Mouse (Mus musculus): ENCODE results near the gene Cct3. TPM values are rescaled to one million over a fixed set of nuclear protein-coding genes. Genes with fewer than 3 reads are reported as not detected.
"Not testable (repeated sequence)": the region's sequence is repeated elsewhere in the genome, so short reads cannot be mapped to it uniquely, and the experiment has no call there.

The Cct3 gene
- polyA plus RNA-seq, 1 experiment from 2014 or later = 600 TPM

GRCm38 (mm10) chr3:88274002-88274401 lies 22.9 kb upstream of the Cct3 start:
- no peaks in the 10 kb centered on the region for H3K36me3 ChIP-seq
- no peaks in the 10 kb centered on the region for H3K4me1 ChIP-seq
- H3K4me3 ChIP-seq = no peak overlapping the region
- no peak overlapping the region for H3K9ac ChIP-seq
- WGBS = 90% methylated on average over 4 of the region's 4 CpGs
- no peak overlapping the region for H3K4me2 ChIP-seq (replicated peaks)
- no peak for ATAC-seq (ENCODE audit: insufficient number of reproducible peaks, insufficient read depth, low FRiP score, low TSS enrichment)
- H3K27ac ChIP-seq = no peak overlapping the region
- H3K27me3 ChIP-seq = no peaks in the 10 kb centered on the region
- H3K9me3 ChIP-seq = no peaks in the 10 kb centered on the region

DNA sequence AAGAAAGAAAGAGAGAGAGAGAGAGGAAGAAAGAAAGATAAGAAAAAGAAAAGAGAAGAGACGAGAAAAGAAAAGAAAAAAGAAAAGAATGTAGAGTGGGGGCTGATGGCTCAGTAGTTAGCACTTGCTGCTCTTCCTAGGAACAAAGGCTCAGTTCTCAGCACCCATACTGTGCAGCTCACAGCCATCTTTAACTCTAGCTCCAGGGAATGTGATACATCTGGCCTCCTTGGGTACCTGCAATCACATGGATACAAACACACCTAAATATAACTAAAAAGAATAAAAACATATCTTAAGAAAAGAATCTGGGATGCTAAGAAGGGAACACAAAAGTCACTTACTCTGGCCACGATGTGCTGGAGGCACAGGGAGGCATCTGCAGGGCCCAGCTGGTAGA lies 20.8 kb upstream of the Cct3 start:
- Histone ChIP-seq H3K4me3 (no peak overlapping the region), H3K4me1 (no peaks in the 10 kb centered on the region), H3K4me2 (replicated peaks) (no peak overlapping the region), H3K27ac (no peak overlapping the region), H3K9me3 (no peaks in the 10 kb centered on the region), H3K36me3 (no peaks in the 10 kb centered on the region), H3K9ac (no peak overlapping the region), H3K27me3 (no peaks in the 10 kb centered on the region)
- 92% methylated on average over 2 of the region's 2 CpGs for WGBS
- no peak for ATAC-seq (ENCODE audit: insufficient number of reproducible peaks, insufficient read depth, low FRiP score, low TSS enrichment)

DNA sequence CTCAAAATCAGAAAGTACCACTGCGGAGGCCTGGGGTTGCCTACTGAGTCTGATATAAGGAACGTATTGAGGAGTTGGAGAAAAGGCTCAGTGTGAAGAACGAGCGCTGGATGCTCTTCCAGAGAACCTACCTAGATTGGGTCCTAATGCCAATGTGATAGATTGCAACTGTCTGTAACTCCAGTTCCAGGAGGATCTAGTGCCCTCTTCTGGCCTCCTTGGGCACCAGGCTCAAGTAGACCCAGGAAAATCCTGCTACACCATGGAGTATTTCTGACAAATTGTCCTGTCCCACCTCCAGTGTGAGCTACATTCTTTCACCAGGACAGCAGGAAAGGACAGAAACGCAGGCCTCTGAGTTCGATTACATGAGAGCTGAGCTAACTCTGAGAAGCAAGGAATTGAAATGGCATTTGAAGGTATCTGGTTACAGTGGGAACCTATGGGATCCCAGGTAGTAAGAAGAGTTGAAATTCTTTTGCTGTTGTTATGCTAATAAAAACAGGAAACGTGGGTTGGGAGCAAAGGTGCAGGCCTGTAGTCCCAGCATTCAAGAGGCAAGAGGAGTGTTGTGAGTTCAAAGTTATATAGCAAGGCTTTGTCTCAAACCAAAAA lies 20.3 kb upstream of the Cct3 start:
- no peaks in the 10 kb centered on the region for H3K27me3 ChIP-seq
- no peak overlapping the region for H3K27ac ChIP-seq
- H3K4me2 ChIP-seq (replicated peaks) = no peak overlapping the region
- ATAC-seq (ENCODE audit: insufficient number of reproducible peaks, insufficient read depth, low FRiP score, low TSS enrichment) = no peak
- H3K36me3 ChIP-seq = no peaks in the 10 kb centered on the region
- WGBS = 47% methylated on average over 7 of the region's 7 CpGs
- no peaks in the 10 kb centered on the region for H3K4me1 ChIP-seq
- no peak overlapping the region for H3K4me3 ChIP-seq
- no peak overlapping the region for H3K9ac ChIP-seq
- no peaks in the 10 kb centered on the region for H3K9me3 ChIP-seq

DNA sequence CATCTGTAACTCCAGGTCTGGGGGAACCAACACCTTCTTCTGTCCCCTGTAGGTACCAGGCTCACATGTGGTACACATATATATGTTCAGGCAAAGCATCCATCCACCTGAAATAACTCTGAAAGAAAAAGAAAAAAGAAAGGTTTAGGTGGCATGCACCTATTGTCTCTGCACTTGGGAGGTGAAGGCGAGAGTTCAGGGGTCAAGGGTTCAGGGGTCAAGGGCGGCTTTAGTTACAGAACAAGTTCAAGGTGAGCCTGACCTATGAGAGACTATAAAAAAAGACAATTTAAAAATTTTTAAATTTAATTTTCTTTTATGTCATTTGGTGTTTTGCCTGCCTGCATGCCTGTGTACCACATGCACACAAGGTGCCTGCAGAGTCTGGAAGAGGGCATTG lies 16.9 kb upstream of the Cct3 start:
- Histone ChIP-seq H3K9me3 (no peaks in the 10 kb centered on the region), H3K27me3 (no peaks in the 10 kb centered on the region), H3K36me3 (no peaks in the 10 kb centered on the region), H3K27ac (no peak overlapping the region), H3K4me2 (replicated peaks) (no peak overlapping the region), H3K4me3 (no peak overlapping the region), H3K4me1 (no peaks in the 10 kb centered on the region), H3K9ac (no peak overlapping the region)
- no peak for ATAC-seq (ENCODE audit: insufficient number of reproducible peaks, insufficient read depth, low FRiP score, low TSS enrichment)
- WGBS = 91% methylated on average over 2 of the region's 2 CpGs

DNA sequence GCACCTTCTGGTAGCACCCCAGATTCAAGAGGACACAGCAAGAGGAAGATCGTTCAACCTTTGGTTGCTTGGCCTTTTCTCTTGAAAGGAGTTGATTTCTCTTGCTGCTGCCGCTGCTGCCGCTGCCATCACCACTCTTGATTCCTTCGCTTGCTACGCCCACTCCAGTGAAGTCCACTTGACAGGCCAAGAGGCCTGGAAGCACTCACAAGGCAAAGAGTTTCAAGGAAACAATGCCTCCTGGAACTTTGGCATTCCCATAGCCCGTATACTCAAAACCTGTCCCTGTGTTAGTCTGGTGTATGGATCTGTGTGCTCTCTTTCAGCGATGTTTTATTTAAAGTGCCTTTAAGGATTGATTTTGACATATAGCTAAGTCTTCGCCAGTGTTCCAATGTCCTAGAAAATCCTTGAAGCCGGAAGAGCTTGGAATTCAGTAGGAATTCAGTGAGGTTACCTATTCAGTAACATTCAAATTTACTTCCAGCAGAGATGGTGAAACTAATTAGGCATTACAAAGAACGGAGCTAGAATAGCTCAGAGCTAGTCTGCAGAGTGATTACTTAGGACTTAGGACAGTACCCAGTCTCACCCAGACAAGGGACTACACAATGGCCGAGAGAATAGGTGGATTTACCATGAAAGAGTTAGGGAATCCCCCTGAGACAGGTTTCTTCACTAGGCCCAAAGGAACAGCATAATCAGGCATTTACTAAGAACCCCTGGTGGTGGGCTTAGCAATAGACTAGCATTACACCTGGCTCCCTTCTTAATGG lies 15.6 kb upstream of the Cct3 start:
- H3K4me2 ChIP-seq (replicated peaks); H3K4me3 ChIP-seq; H3K36me3 ChIP-seq; H3K9ac ChIP-seq; H3K27me3 ChIP-seq; H3K27ac ChIP-seq; H3K4me1 ChIP-seq; H3K9me3 ChIP-seq; ATAC-seq (ENCODE audit: insufficient number of reproducible peaks, insufficient read depth, low FRiP score, low TSS enrichment): not testable (repeated sequence)
- 63% methylated on average over 11 of the region's 11 CpGs for WGBS

DNA sequence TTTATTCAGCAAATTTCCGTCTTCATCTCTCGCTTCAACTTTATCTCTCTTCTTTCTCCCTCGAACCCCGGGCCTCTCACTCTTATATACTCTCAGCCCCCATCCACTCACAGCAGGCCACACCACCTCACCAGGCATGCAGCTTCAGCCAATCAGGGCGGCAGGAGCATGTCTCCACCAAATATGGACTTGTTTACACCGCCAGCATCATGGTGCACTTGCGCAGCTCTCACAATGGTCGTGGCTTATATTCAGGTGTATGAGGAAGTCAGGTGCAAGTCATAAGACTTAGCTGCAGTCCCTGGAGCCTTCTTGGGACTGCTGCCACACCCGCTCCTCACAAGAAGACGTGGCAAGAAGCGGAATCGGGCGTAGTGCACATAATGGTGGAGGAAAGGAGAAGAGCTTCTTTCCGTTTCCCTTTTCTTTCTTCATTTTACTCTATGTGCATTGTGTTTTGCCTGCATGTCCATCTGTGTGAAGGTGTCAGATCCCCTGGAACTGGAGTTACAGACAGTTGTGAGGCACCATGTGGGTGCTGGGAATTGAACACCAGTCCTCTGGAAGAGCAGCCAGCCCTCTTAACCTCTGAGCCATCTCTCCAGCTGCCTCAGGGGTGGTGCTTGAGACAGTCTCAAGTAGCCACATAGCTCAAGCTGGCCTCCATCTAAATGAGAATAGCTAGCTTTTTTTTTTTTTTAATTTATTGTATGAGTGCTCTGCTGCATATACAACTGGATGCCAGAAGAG lies 11.9 kb upstream of the Cct3 start:
- H3K27me3 ChIP-seq; H3K9me3 ChIP-seq; H3K4me3 ChIP-seq; H3K4me1 ChIP-seq; ATAC-seq (ENCODE audit: insufficient number of reproducible peaks, insufficient read depth, low FRiP score, low TSS enrichment); H3K27ac ChIP-seq; H3K4me2 ChIP-seq (replicated peaks); H3K36me3 ChIP-seq; H3K9ac ChIP-seq: not testable (repeated sequence)
- WGBS = 95% methylated on average over 14 of the region's 14 CpGs

GRCm38 (mm10) chr3:88285565-88285895 lies 11.4 kb upstream of the Cct3 start:
- H3K4me3 ChIP-seq; H3K27ac ChIP-seq; H3K36me3 ChIP-seq; H3K9ac ChIP-seq; H3K4me1 ChIP-seq; H3K9me3 ChIP-seq; ATAC-seq (ENCODE audit: insufficient number of reproducible peaks, insufficient read depth, low FRiP score, low TSS enrichment); H3K27me3 ChIP-seq; H3K4me2 ChIP-seq (replicated peaks): not testable (repeated sequence)
- 60% methylated on average over 2 of the region's 2 CpGs for WGBS

DNA sequence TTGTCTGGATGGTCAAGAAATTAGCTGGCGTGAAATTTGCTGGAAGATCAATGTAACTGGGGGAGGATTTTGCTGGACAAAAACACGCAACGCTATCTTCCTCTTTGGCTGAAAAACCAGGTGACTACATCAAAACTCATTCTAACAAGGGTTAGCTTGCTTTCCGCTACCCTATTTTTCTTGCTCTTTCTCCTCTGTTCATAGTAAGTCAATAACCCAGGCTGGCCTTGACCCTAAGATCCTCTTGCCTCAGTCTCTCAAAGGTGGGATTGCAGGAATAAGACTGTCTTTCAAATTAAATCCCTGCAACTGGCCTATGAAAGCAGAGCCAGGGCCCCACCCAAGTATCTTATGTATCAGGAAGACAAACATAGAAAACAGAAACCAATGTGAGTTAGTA lies 9.8 kb upstream of the Cct3 start, which contains the start of gene Gm38392:
Gene Gm38392, minus strand, starts transcription at position 101 of the 400 bp plus-strand sequence.
- no peaks in the 10 kb centered on the region for H3K9me3 ChIP-seq
- H3K36me3 ChIP-seq = no peaks in the 10 kb centered on the region
- 98% methylated on average over 4 of the region's 4 CpGs for WGBS
- H3K27me3 ChIP-seq = no peaks in the 10 kb centered on the region
- H3K4me3 ChIP-seq = no peak within 1 kb of the TSS
- H3K9ac ChIP-seq = no peak within 1 kb of the TSS
- no peaks in the 10 kb centered on the region for H3K4me1 ChIP-seq
- no peak within 1 kb of the TSS for H3K4me2 ChIP-seq (replicated peaks)
- no peak within 1 kb of the TSS for H3K27ac ChIP-seq
- ATAC-seq (ENCODE audit: insufficient number of reproducible peaks, insufficient read depth, low FRiP score, low TSS enrichment) = no peak

DNA sequence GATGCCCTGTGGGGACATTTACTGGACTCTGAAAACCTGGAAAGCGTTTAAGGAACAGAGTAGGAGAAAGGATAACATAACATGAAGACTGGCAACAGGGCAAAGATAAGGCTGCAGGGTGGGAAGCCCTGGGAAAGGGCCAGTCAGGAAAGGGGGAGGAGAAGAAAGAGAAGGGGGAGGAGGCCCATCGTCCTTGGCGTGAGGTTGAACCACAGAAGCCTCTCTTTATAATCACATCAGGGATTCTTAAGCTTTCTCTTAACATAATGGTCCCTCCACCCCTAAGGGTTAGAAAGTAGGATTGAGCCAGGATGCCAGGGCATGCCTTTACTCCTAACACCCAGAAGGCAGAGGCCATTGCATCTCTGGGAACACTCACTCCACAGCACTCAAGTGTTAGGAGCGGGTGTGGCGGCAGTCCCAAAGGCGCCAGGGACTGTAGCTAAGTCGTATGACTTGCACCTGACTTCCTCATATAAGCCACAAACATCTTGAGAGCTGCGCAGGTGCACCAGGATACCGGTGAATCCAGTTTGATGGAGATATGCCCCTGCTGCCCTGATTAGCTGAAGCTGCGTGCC lies 8.7 kb upstream of the Cct3 start:
- H3K9ac ChIP-seq; H3K27me3 ChIP-seq; H3K4me2 ChIP-seq (replicated peaks); H3K4me3 ChIP-seq; H3K9me3 ChIP-seq; H3K36me3 ChIP-seq; H3K27ac ChIP-seq; H3K4me1 ChIP-seq; ATAC-seq (ENCODE audit: insufficient number of reproducible peaks, insufficient read depth, low FRiP score, low TSS enrichment): not testable (repeated sequence)
- WGBS = 88% methylated on average over 10 of the region's 10 CpGs

DNA sequence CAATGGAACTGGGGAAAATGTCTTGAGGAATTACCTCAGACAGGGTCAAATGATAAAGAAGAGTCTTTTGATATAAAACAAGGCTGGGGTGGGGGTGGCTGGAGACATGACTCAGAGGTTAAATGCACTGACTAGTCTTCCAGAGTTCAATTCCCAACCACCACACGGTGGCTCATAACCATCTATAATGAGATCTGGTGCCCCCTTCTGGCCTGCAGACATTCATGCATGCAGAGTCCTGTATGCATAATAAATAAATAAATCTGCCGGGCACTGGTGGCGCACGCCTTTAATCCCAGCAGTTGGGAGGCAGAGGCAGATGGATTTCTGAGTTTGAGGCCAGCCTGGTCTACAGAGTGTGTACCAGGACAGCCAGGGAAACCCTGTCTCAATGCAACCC lies 4.9 kb upstream of the Cct3 start:
- Histone ChIP-seq H3K9ac (no peak overlapping the region), H3K27me3 (no peaks in the 10 kb centered on the region), H3K4me3 (no peak overlapping the region), H3K36me3 (no peaks in the 10 kb centered on the region), H3K9me3 (no peaks in the 10 kb centered on the region), H3K4me1 (0 out of 2 replicates have a peak, but pooled peaks cover 4% of the 10 kb centered on the region), H3K4me2 (replicated peaks) (no peak overlapping the region), H3K27ac (no peak overlapping the region)
- 52% methylated on average over 4 of the region's 4 CpGs for WGBS
- ATAC-seq (ENCODE audit: insufficient number of reproducible peaks, insufficient read depth, low FRiP score, low TSS enrichment) = no peak

DNA sequence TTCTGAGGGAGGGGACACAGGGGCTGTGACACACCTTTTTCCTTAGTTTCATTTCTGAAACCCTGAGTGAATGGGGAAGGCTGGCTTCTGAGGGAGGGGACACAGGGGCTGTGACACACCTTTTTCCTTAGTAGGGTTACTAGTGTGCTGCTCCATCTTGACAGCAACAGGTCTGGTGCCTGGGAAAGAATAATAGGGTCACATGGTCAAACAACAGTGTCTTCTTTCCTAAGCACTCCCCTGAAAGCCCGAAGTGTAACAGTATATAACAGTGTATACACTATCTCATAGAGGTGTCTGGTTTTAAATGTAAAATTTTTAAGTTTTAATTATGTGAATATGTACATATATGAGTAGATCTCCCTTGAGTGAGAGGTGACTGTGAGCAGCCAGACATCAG lies 1.6 kb upstream of the Cct3 start:
- peaks cover 12% of the 10 kb centered on the region for H3K36me3 ChIP-seq
- WGBS = 78% methylated on average over 1 of the region's 1 CpGs
- H3K27ac ChIP-seq; H3K27me3 ChIP-seq; ATAC-seq (ENCODE audit: insufficient number of reproducible peaks, insufficient read depth, low FRiP score, low TSS enrichment); H3K9ac ChIP-seq; H3K9me3 ChIP-seq: not testable (repeated sequence)
- H3K4me2 ChIP-seq (replicated peaks) = peak overlapping the region; percentile 59
- peak overlapping the region; percentile 78; the same call in 1 of the 2 replicates for H3K4me3 ChIP-seq
- H3K4me1 ChIP-seq = peaks cover 14% of the 10 kb centered on the region

Measured in embryonic facial prominence, embryonic 12.5 days (tissue).